Mouse (Mus musculus) heart, postnatal 0 days (tissue): ENCODE results near the gene Flt1. TPM values are rescaled to one million over a fixed set of nuclear protein-coding genes. Genes with fewer than 3 reads are reported as not detected.
A peak's percentile ranks its signal among the peaks of the same experiment; 100 is the strongest.

Source experiments
- ATAC-seq: fragments of 200-750 bp; cut with Nextera tagmentation; 2 replicates; pipeline ENCODE4 v1.8.0; 2017; ENCODE audit warnings: low read depth, moderate number of reproducible peaks, moderate library complexity; ENCODE audit not compliant: insufficient read depth
- DNase-seq: peaks from one replicate; pipeline ENCODE4 v3.0.0-alpha.2; 2016; ENCODE audit warnings: low spot score
- H3K27ac ChIP-seq: fragments of 300-500 bp; sonication (generic); 2 replicates; pipeline ENCODE4 v1.5.1; 2014; ENCODE audit warnings: low read depth, mild to moderate bottlenecking
- H3K27me3 ChIP-seq: fragments of 300-500 bp; sonication (generic); 2 replicates; pipeline ENCODE4 v1.6.1; 2014; ENCODE audit warnings: low read length, mixed read lengths; ENCODE audit not compliant: control insufficient read depth, insufficient read depth
- H3K36me3 ChIP-seq: fragments of 300-500 bp; sonication (generic); replicated peaks from 2 replicates; pipeline ENCODE4 v1.6.1; 2014; ENCODE audit warnings: low read length, mixed read lengths; ENCODE audit not compliant: control insufficient read depth, insufficient read depth
- H3K4me1 ChIP-seq: fragments of 300-500 bp; sonication (generic); 2 replicates; pipeline ENCODE4 v1.6.1; 2014; ENCODE audit warnings: antibody characterized with exemption; ENCODE audit not compliant: control insufficient read depth, insufficient read depth
- H3K4me2 ChIP-seq: fragments of 300-500 bp; sonication (generic); 2 replicates; pipeline ENCODE4 v1.6.1; 2014; ENCODE audit warnings: low read depth, mild to moderate bottlenecking, low read length, moderate library complexity
- H3K4me3 ChIP-seq: fragments of 300-500 bp; sonication (generic); 2 replicates; pipeline ENCODE4 v1.5.1; 2014; ENCODE audit warnings: low read depth, low read length
- H3K9ac ChIP-seq: fragments of 300-500 bp; sonication (generic); replicated peaks from 2 replicates; pipeline ENCODE4 v1.6.1; 2014; ENCODE audit warnings: low read depth, low read length, mixed read lengths
- H3K9me3 ChIP-seq: fragments of 300-500 bp; sonication (generic); replicated peaks from 2 replicates; pipeline ENCODE4 v1.6.1; 2016; ENCODE audit warnings: low read length; ENCODE audit not compliant: control insufficient read depth
- CTCF ChIP-seq: IDR thresholded peaks from 2 replicates; pipeline ENCODE4 v1.5.1; 2016; ENCODE audit warnings: antibody characterized with exemption, control low read depth, low read depth
- EP300 ChIP-seq: IDR thresholded peaks from 2 replicates; pipeline ENCODE4 v1.6.1; 2016; ENCODE audit warnings: antibody characterized with exemption, low read depth
- WGBS: fragments of 180-500 bp; shearing (Covaris S2); extraction: QIAGEN DNeasy Blood & Tissue Kit; methylation state at CpG from one replicate; pipeline ENCODE4 v1.1.7; 2014; 5-methylcytosine and 5-hydroxymethylcytosine counted together
- polyA plus RNA-seq: library from polyadenylated mRNA; unstranded; fragments of >200 nt; fragmentation: Nextera tagmentation; extraction: Ambion mirVana; gene quantifications from 2 replicates; pipeline ENCODE4 v1.2.1, GENCODE M21; 2015
- total RNA-seq: library from RNA; depleted of rRNA; stranded (reverse); fragments of >200 nt; gene quantifications from 2 replicates; pipeline ENCODE4 v1.2.3, GENCODE M21; 2014; ENCODE audit warnings: low replicate concordance

Flt1 gene
- total and polyA plus RNA-seq, 2 experiments from 2014 or later = 11.8 to 39.1 TPM

- no peaks in the 10 kb centered on the region for H3K9me3 ChIP-seq
- H3K4me2 ChIP-seq = no peak overlapping the region
- no peak for DNase-seq
- H3K27me3 ChIP-seq = peaks cover 16% of the 10 kb centered on the region
- 64% methylated on average over 5 of the region's 5 CpGs for WGBS
- H3K4me3 ChIP-seq = no peak overlapping the region
- TF ChIP-seq EP300 (no peak), CTCF (no peak)
- H3K9ac ChIP-seq = no peak overlapping the region
- H3K36me3 ChIP-seq = no peaks in the 10 kb centered on the region
- H3K4me1 ChIP-seq = peaks cover 12% of the 10 kb centered on the region
- no peak for ATAC-seq
- H3K27ac ChIP-seq = no peak overlapping the region
Measured at GRCm38 (mm10) chr5:147749972-147750371, 24.2 kb upstream of the Flt1 start.

- Histone ChIP-seq H3K27me3 (peaks cover 12% of the 10 kb centered on the region), H3K4me2 (peak overlapping the region; percentile 58), H3K9me3 (no peaks in the 10 kb centered on the region), H3K9ac (no peak overlapping the region), H3K27ac (no peak overlapping the region), H3K4me3 (peak overlapping the region; percentile 20), H3K4me1 (peaks cover 12% of the 10 kb centered on the region), H3K36me3 (no peaks in the 10 kb centered on the region)
- 4% methylated on average over 15 of the region's 15 CpGs for WGBS
- DNase-seq (peak; percentile 30), ATAC-seq (peak; percentile 34; the same call in 1 of the 2 replicates)
- TF ChIP-seq CTCF (no peak), EP300 (no peak)
Measured at GRCm38 (mm10) chr5:147748081-147748581, 22.3 kb upstream of the Flt1 start.

- peaks cover 6% of the 10 kb centered on the region; the same call in 1 of the 2 replicates for H3K4me1 ChIP-seq
- no peak for ATAC-seq
- H3K9ac ChIP-seq = no peak overlapping the region
- no peak for DNase-seq
- no peaks in the 10 kb centered on the region for H3K27me3 ChIP-seq
- H3K9me3 ChIP-seq = no peaks in the 10 kb centered on the region
- no peak overlapping the region for H3K4me2 ChIP-seq
- H3K4me3 ChIP-seq = no peak overlapping the region
- WGBS = 80% methylated on average over 21 of the region's 21 CpGs
- TF ChIP-seq EP300 (no peak), CTCF (no peak)
- H3K27ac ChIP-seq = no peak overlapping the region
- no peaks in the 10 kb centered on the region for H3K36me3 ChIP-seq
Measured at GRCm38 (mm10) chr5:147744900-147745653, 19.3 kb upstream of the Flt1 start.

DNA sequence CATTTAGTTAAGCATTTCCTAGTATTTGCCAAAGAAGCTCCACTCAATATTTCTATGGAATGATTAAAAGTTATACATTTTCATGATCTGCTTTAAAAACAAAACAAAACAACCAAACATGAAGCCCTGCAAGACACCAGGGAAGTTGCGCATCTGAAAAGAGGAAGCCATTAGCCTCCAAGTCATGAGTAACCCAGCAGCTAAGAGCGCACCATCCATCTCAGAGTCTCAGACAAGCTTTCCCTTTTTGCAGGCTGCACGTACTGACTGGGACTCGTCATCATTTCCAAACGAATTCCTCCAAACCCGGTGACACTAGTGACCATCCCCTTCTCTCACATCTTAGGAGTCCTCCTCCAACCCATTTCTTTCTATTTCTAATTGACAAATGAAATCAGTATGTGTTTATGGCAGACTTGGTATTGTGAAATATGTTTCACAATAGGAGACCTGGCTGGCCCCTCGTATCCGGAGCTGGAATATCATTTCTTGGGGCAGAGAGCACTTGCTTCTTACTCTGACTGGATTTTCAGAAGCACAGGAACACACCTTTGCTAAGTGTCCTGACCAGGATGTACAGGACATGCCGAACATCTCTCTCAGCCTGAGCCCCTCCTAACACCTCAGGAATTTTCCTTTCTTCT, 16.8 kb upstream of the Flt1 start:
- DNase-seq = no peak
- H3K4me3 ChIP-seq = no peak overlapping the region
- no peak for ATAC-seq
- WGBS = 77% methylated on average over 9 of the region's 9 CpGs
- no peak overlapping the region for H3K27ac ChIP-seq
- no peak overlapping the region for H3K9ac ChIP-seq
- 0 out of 2 replicates have a peak, but pooled peaks cover 5% of the 10 kb centered on the region for H3K9me3 ChIP-seq
- no peak overlapping the region for H3K4me2 ChIP-seq
- TF ChIP-seq EP300 = no peak
- no peak for TF ChIP-seq CTCF
- H3K27me3 ChIP-seq = no peaks in the 10 kb centered on the region
- H3K4me1 ChIP-seq = no peaks in the 10 kb centered on the region
- no peaks in the 10 kb centered on the region for H3K36me3 ChIP-seq

GRCm38 (mm10) chr5:147736766-147737280, 11.0 kb upstream of the Flt1 start:
- TF ChIP-seq EP300 (no peak), CTCF (no peak)
- ATAC-seq = no peak
- 58% methylated on average over 8 of the region's 8 CpGs for WGBS
- Histone ChIP-seq H3K4me1 (no peaks in the 10 kb centered on the region), H3K4me2 (no peak overlapping the region), H3K36me3 (no peaks in the 10 kb centered on the region), H3K27me3 (peaks cover 3% of the 10 kb centered on the region; the same call in 1 of the 2 replicates), H3K9me3 (0 out of 2 replicates have a peak, but pooled peaks cover 10% of the 10 kb centered on the region), H3K4me3 (no peak overlapping the region), H3K27ac (no peak overlapping the region), H3K9ac (no peak overlapping the region)
- no peak for DNase-seq
